In the genomic region with DNA sequence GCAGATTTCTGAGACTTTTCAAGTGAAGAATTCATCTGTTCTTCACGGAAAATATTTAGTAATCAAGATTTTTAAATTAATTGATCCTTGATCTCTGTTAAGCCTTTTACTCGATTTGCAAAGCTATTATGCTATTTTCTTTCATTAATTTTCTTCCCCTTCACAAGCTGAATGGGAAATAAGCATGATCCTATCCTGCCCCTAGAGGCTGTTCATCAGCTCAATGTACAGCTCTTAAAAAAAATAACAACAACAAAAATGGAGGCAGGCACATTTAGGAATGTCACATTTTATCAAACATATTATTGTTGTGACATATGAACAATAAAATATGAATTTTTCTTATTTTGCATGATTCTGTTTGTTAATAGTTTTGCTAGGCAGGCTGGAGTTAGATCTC, we compare ENCODE assay signal across 20 mouse cellular contexts.
"Had no signal": no experiment of that assay in that cellular context is flagged by ENCODE, and none has a peak within 500 bp of the region (broad histone marks: within the 10 kb centered on the region; RNA-seq: fewer than 3 reads in every experiment).

No protein-coding gene starts in this region.

- H3K4me3 ChIP-seq: limb, embryonic 10.5 days; limb, embryonic 13.5 days; liver, embryonic 12.5 days; liver, embryonic 15.5 days; midbrain, embryonic 12.5 days; midbrain, embryonic 15.5 days; myocyte; neural tube, embryonic 13.5 days; stomach, embryonic 15.5 days had no signal

- H3K36me3 ChIP-seq: limb, embryonic 13.5 days; liver, embryonic 12.5 days; liver, embryonic 15.5 days; midbrain, embryonic 12.5 days; midbrain, embryonic 15.5 days; neural tube, embryonic 13.5 days; stomach, embryonic 15.5 days had no signal

- DNase-seq: kidney, adult 18-20 months; kidney, postnatal 10 days; kidney, postnatal 36 days; layer of hippocampus, adult 9-11 months; liver; lung, adult 18-20 months; retina, postnatal 1 day; right cerebral cortex, postnatal 25 days; spleen, adult 18-20 months; thymus, adult 18-20 months; thymus, postnatal 36 days had no signal

- ATAC-seq: liver, embryonic 12.5 days; midbrain, embryonic 15.5 days had no signal

- H3K4me1 ChIP-seq: liver, embryonic 12.5 days; liver, embryonic 15.5 days had no signal

- H3K4me2 ChIP-seq: limb, embryonic 13.5 days; liver, embryonic 12.5 days; liver, embryonic 15.5 days; midbrain, embryonic 12.5 days; midbrain, embryonic 15.5 days; neural tube, embryonic 13.5 days; stomach, embryonic 15.5 days had no signal

- H3K9ac ChIP-seq: limb, embryonic 13.5 days; liver, embryonic 12.5 days; liver, embryonic 15.5 days; midbrain, embryonic 12.5 days; midbrain, embryonic 15.5 days; neural tube, embryonic 13.5 days; stomach, embryonic 15.5 days had no signal

- H3K9me3 ChIP-seq: limb, embryonic 10.5 days; limb, embryonic 13.5 days; liver, embryonic 12.5 days; liver, embryonic 15.5 days; midbrain, embryonic 12.5 days; midbrain, embryonic 15.5 days; neural tube, embryonic 13.5 days; stomach, embryonic 15.5 days had no signal

- H3K27ac ChIP-seq: limb, embryonic 10.5 days; limb, embryonic 13.5 days; liver, embryonic 12.5 days; liver, embryonic 15.5 days; midbrain, embryonic 12.5 days; midbrain, embryonic 15.5 days; neural tube, embryonic 13.5 days; stomach, embryonic 15.5 days had no signal

- H3K27me3 ChIP-seq: liver, embryonic 12.5 days; liver, embryonic 15.5 days; midbrain, embryonic 12.5 days; midbrain, embryonic 15.5 days; neural tube, embryonic 13.5 days; stomach, embryonic 15.5 days had no signal
